In the genomic region with DNA sequence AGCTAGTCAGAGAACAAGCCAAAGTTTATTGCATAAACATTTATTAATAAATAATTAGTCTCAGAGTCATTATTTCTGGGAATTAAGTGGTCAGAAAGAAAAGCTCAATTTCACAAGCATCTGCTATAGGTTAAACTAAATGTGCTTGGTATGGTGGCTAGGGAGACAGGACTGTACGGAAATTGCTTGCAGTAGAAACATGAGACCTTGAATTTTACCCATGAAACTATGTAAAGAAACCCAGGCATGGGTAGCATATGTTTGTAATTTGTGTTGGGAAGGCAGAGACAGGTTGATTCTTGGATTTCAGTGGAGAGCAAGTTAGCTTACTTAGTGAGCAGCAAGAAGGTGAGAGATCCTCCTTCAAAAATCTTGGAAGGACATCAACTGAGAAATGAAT, we compare ENCODE assay signal across 27 mouse cellular contexts.
"Had no signal": no experiment of that assay in that cellular context is flagged by ENCODE, and none has a peak within 500 bp of the region (broad histone marks: within the 10 kb centered on the region; RNA-seq: fewer than 3 reads in every experiment).

No protein-coding gene starts in this region.

- ATAC-seq: liver, postnatal 0 days; lung, postnatal 0 days; midbrain, embryonic 13.5 days; midbrain, embryonic 16.5 days had no signal

- H3K4me1 ChIP-seq: kidney, embryonic 15.5 days; limb, embryonic 15.5 days; megakaryocyte, embryonic 14.5 days; midbrain, embryonic 10.5 days; midbrain, embryonic 13.5 days; neural tube, embryonic 12.5 days; neural tube, embryonic 15.5 days had no signal

- H3K36me3 ChIP-seq: kidney, embryonic 15.5 days; limb, embryonic 15.5 days; midbrain, embryonic 10.5 days; midbrain, embryonic 13.5 days; neural tube, embryonic 12.5 days; neural tube, embryonic 15.5 days had no signal

- H3K9ac ChIP-seq: kidney, embryonic 15.5 days; limb, embryonic 15.5 days; liver, embryonic 14.5 days; liver, postnatal 0 days; lung, embryonic 14.5 days; midbrain, embryonic 13.5 days; neural tube, embryonic 12.5 days; neural tube, embryonic 15.5 days had no signal

- H3K9me3 ChIP-seq: kidney, embryonic 15.5 days; limb, embryonic 15.5 days; midbrain, embryonic 13.5 days; neural tube, embryonic 12.5 days; neural tube, embryonic 15.5 days had no signal

- H3K4me2 ChIP-seq: kidney, embryonic 15.5 days; limb, embryonic 15.5 days; liver, embryonic 11.5 days; lung, embryonic 14.5 days; midbrain, embryonic 13.5 days; neural tube, embryonic 12.5 days; neural tube, embryonic 15.5 days had no signal

- H3K27ac ChIP-seq: kidney, embryonic 15.5 days; left cerebral cortex, adult 2 months; limb, embryonic 15.5 days; liver, embryonic 14.5 days; macrophage; midbrain, embryonic 10.5 days; midbrain, embryonic 13.5 days; neural tube, embryonic 12.5 days; neural tube, embryonic 15.5 days; stomach, postnatal 0 days had no signal

- DNase-seq: kidney, adult 8-10 months; kidney, postnatal 10 days; kidney, postnatal 36 days; layer of hippocampus, postnatal 36 days; liver, postnatal 0 days; lung, embryonic 14.5 days; right cerebral cortex, adult 18-20 months; right cerebral cortex, postnatal 14 days; right cerebral cortex, postnatal 4 days; thymus, adult 2 months; thymus, postnatal 14 days; thymus, postnatal 4 days had no signal

- H3K4me3 ChIP-seq: kidney, embryonic 15.5 days; left cerebral cortex, adult 2 months; limb, embryonic 15.5 days; megakaryocyte, embryonic 14.5 days; midbrain, embryonic 10.5 days; midbrain, embryonic 13.5 days; myocyte; neural tube, embryonic 12.5 days; neural tube, embryonic 15.5 days had no signal

- H3K27me3 ChIP-seq: kidney, embryonic 15.5 days; limb, embryonic 15.5 days; megakaryocyte, embryonic 14.5 days; midbrain, embryonic 13.5 days; neural tube, embryonic 12.5 days; neural tube, embryonic 15.5 days had no signal
